Mouse (Mus musculus) brain, embryonic 14.5 days (tissue): ENCODE measurements around the gene Lgals12.

ENCODE experiments used
- CTCF ChIP-seq: fragments of 200-500 bp; IDR thresholded peaks from 2 replicates; pipeline ENCODE4 v1.5.1; 2012; ENCODE audit warnings: inconsistent platforms, mild to moderate bottlenecking, moderate library complexity, borderline replicate concordance; ENCODE audit not compliant: insufficient read depth, insufficient read length; ENCODE audit errors: extremely low read depth
- POLR2A ChIP-seq: fragments of 200-500 bp; IDR thresholded peaks from 2 replicates; pipeline ENCODE4 v1.6.1; 2012; ENCODE audit warnings: mild to moderate bottlenecking, inconsistent platforms, borderline replicate concordance; ENCODE audit not compliant: poor library complexity, insufficient read depth, insufficient read length, severe bottlenecking; ENCODE audit errors: extremely low read depth

DNA sequence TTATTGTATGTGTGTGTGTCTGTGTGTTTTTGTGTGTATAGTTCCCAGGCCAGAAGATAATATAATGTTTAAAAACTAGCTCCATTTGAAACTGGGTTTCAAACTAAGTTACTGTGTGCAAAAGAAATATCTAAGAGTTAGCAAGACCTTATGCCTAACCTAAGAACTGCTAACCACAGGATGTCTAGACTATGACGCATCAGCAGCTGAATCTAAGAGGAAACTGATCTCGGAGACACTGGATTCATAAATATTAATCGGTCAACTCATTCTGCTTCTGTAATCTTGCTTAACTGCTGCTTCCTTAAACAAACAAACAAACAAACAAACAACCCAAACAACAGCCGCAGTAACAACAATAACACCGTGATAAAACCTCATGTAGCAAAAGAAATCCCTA lies 37.3 kb downstream of the Lgals12 start:
- TF ChIP-seq CTCF (no peak), POLR2A (no peak)
